Mouse (Mus musculus): ENCODE results near the gene Shank2. TPM values are rescaled to one million over a fixed set of nuclear protein-coding genes. Genes with fewer than 3 reads are reported as not detected.

Shank2 gene
- total and polyA plus RNA-seq, 3 experiments, result not detected

DNA sequence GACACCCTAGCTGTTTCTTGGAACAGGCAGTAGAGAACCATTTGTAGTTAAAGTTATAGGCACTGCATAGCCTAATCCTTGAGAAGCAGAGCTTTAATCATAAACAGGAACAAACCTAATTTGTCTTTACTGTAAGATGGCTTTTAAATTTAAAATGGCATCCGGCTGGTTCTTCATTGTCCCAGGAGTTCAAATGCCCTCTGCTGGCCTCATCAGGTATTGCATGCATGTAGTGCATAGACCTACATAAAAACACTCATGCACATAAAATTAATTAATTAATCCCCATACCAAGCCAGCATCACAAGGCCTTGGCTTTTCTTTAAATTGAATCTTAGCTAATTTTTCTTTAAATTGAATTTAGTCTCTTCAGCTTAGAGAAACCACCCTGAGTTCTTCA, 76.9 kb downstream of the Shank2 start:
- Histone ChIP-seq H3K36me3 (ENCODE audit: control insufficient read depth in 1 of 2, insufficient read depth in 2 of 2, low read length in 2 of 2) (no peaks in the 10 kb centered on the region), H3K4me1 (ENCODE audit: control insufficient read depth in 1 of 2, insufficient read depth in 2 of 2, low read length in 2 of 2) (no peaks in the 10 kb centered on the region), H3K79me2 (ENCODE audit: control insufficient read depth, insufficient read depth, low read length, poor library complexity) (no peaks in the 10 kb centered on the region), H3K9ac (ENCODE audit: control insufficient read depth, low read depth, low read length, poor library complexity, severe bottlenecking) (no peak overlapping the region), H3K9me3 (replicated peaks; ENCODE audit: insufficient read depth, low read length) (no peaks in the 10 kb centered on the region), H3K4me3 (ENCODE audit: control insufficient read depth in 1 of 2, insufficient read depth in 1 of 2, low read depth in 2 of 2, low read length in 2 of 2) (no peak overlapping the region), H3K27ac (ENCODE audit: control insufficient read depth, low read depth, low read length) (no peak overlapping the region), H3K27me3 (ENCODE audit: control insufficient read depth in 1 of 2, insufficient read depth in 2 of 2, low read length in 2 of 2) (no peaks in the 10 kb centered on the region)
- TF ChIP-seq JUND (IDR thresholded peaks at IDR 0.05; ENCODE audit: low read depth, low read length) (no peak), ZKSCAN1 (IDR thresholded peaks at IDR 0.05; ENCODE audit: low read depth, low read length) (no peak), KAT2A (conservative IDR thresholded peaks at IDR 0.05; ENCODE audit: low read depth, low read length) (no peak), ZC3H11A (IDR thresholded peaks at IDR 0.05; ENCODE audit: low read depth, low read length) (peak; percentile 22; the same call in 1 of the 2 replicates), E2F4 (IDR thresholded peaks at IDR 0.05; ENCODE audit: borderline replicate concordance, low read depth, low read length) (no peak), EP300 (IDR thresholded peaks at IDR 0.05; ENCODE audit: low read depth in 1 of 2, low read length in 2 of 2) (no peak), NELFE (IDR thresholded peaks at IDR 0.05; ENCODE audit: low read depth, low read length) (no peak), USF1 (IDR thresholded peaks at IDR 0.05; ENCODE audit: low read depth, low read length) (no peak), MAX (IDR thresholded peaks at IDR 0.05; ENCODE audit: low read length) (no peak), POLR2A (IDR thresholded peaks at IDR 0.05; ENCODE audit: control insufficient read depth in 1 of 2, insufficient read depth in 1 of 2, low read depth in 1 of 2, low read length in 2 of 2, poor library complexity in 1 of 2) (no peak), MEF2A (IDR thresholded peaks at IDR 0.05; ENCODE audit: extremely low read depth, insufficient replicate concordance, low read depth, low read length, poor library complexity, severe bottlenecking) (no peak), CHD1 (IDR thresholded peaks at IDR 0.05; ENCODE audit: low read depth, low read length) (no peak), ELF1 (IDR thresholded peaks at IDR 0.05; ENCODE audit: low read depth, low read length) (no peak), MYC (IDR thresholded peaks at IDR 0.05; ENCODE audit: low read depth, low read length) (no peak), CTCF (IDR thresholded peaks at IDR 0.05 in 2 of 3, conservative IDR thresholded peaks at IDR 0.05 in 1 of 3; ENCODE audit: control insufficient read depth in 1 of 3, insufficient read depth in 1 of 3, low read depth in 2 of 3, low read length in 3 of 3, poor library complexity in 1 of 3, severe bottlenecking in 1 of 3) (peak; percentile 50 to 69 (median 62)), CHD2 (IDR thresholded peaks at IDR 0.05; ENCODE audit: low read length) (no peak), RCOR1 (IDR thresholded peaks at IDR 0.05; ENCODE audit: low read depth, low read length) (no peak), POLR2AphosphoS5 (IDR thresholded peaks at IDR 0.05; ENCODE audit: borderline replicate concordance, low read depth, low read length) (no peak), SIN3A (IDR thresholded peaks at IDR 0.05; ENCODE audit: low read length) (no peak), ZNF384 (IDR thresholded peaks at IDR 0.05; ENCODE audit: low read depth, low read length) (no peak), SMC3 (IDR thresholded peaks at IDR 0.05; ENCODE audit: low read depth, low read length) (peak; percentile 67), NRF1 (IDR thresholded peaks at IDR 0.05; ENCODE audit: insufficient read depth, low read depth, low read length, poor library complexity, severe bottlenecking) (no peak), GATA1 (IDR thresholded peaks at IDR 0.05; ENCODE audit: low read depth, low read length) (no peak), TAL1 (IDR thresholded peaks at IDR 0.05; ENCODE audit: low read length) (no peak), GABPA (IDR thresholded peaks at IDR 0.05; ENCODE audit: low read depth, low read length) (no peak), RAD21 (IDR thresholded peaks at IDR 0.05; ENCODE audit: low read depth, low read length) (peak; percentile 37), USF2 (IDR thresholded peaks at IDR 0.05; ENCODE audit: borderline replicate concordance in 1 of 2, insufficient read depth in 1 of 2, low read depth in 1 of 2, low read length in 2 of 2) (no peak), BHLHE40 (IDR thresholded peaks at IDR 0.05; ENCODE audit: borderline replicate concordance, low read depth, low read length) (no peak), MYB (IDR thresholded peaks at IDR 0.05; ENCODE audit: low read depth, low read length) (no peak)
- peak; percentile 64 for DNase-seq (ENCODE audit: low read depth, low spot score)
